Mouse (Mus musculus): ENCODE data around the gene Fbxl17. TPM values are rescaled to one million over a fixed set of nuclear protein-coding genes. Genes with fewer than 3 reads are reported as not detected.

The Fbxl17 gene
- total and polyA plus RNA-seq, 3 experiments: 8.2 to 9.9 (median 8.8) TPM

- TF ChIP-seq TAL1 (conservative IDR thresholded peaks at IDR 0.05; ENCODE audit: low read depth, low read length) (no peak), CTCF (IDR thresholded peaks at IDR 0.05; ENCODE audit: low read depth, low read length) (no peak), GATA1 (IDR thresholded peaks at IDR 0.05; ENCODE audit: borderline replicate concordance, low read length) (no peak), POLR2AphosphoS5 (IDR thresholded peaks at IDR 0.05; ENCODE audit: insufficient replicate concordance, low read depth, low read length) (no peak), GATA2 (IDR thresholded peaks at IDR 0.05; ENCODE audit: borderline replicate concordance, low read depth, low read length) (no peak)
- Histone ChIP-seq H3K9me3 (replicated peaks) (no peaks in the 10 kb centered on the region), H3K36me3 (replicated peaks) (peaks cover 13% of the 10 kb centered on the region), H3K4me1 (ENCODE audit: insufficient read depth, low read depth, low read length) (peaks cover 10% of the 10 kb centered on the region; the same call in 1 of the 2 replicates), H3K27me3 (ENCODE audit: insufficient read depth, low read length) (no peaks in the 10 kb centered on the region), H3K4me3 (ENCODE audit: low read depth, low read length) (no peak overlapping the region)
- no peak for DNase-seq (ENCODE audit: low spot score)
- ATAC-seq (ENCODE audit: extremely low read depth, insufficient number of reproducible peaks, low FRiP score, poor library complexity, severe bottlenecking): no peak
These were observed 128.8 kb downstream of the Fbxl17 start for GRCm38 (mm10) chr17:63370977-63371376.

- no peak for DNase-seq (ENCODE audit: low spot score)
- H3K4me3 ChIP-seq (ENCODE audit: low read depth, low read length): no peak overlapping the region
- peaks cover 17% of the 10 kb centered on the region for H3K36me3 ChIP-seq (replicated peaks)
- H3K9me3 ChIP-seq (replicated peaks): no peaks in the 10 kb centered on the region
- ATAC-seq (ENCODE audit: extremely low read depth, insufficient number of reproducible peaks, low FRiP score, poor library complexity, severe bottlenecking): no peak
- no peaks in the 10 kb centered on the region for H3K27me3 ChIP-seq (ENCODE audit: insufficient read depth, low read length)
- H3K4me1 ChIP-seq (ENCODE audit: insufficient read depth, low read depth, low read length): peaks cover 7% of the 10 kb centered on the region
- TF ChIP-seq TAL1 (conservative IDR thresholded peaks at IDR 0.05; ENCODE audit: low read depth, low read length) (no peak), POLR2AphosphoS5 (IDR thresholded peaks at IDR 0.05; ENCODE audit: insufficient replicate concordance, low read depth, low read length) (no peak), GATA1 (IDR thresholded peaks at IDR 0.05; ENCODE audit: borderline replicate concordance, low read length) (no peak), GATA2 (IDR thresholded peaks at IDR 0.05; ENCODE audit: borderline replicate concordance, low read depth, low read length) (no peak), CTCF (IDR thresholded peaks at IDR 0.05; ENCODE audit: low read depth, low read length) (no peak)
These were observed 130.0 kb downstream of the Fbxl17 start for GRCm38 (mm10) chr17:63369631-63370310.

DNA sequence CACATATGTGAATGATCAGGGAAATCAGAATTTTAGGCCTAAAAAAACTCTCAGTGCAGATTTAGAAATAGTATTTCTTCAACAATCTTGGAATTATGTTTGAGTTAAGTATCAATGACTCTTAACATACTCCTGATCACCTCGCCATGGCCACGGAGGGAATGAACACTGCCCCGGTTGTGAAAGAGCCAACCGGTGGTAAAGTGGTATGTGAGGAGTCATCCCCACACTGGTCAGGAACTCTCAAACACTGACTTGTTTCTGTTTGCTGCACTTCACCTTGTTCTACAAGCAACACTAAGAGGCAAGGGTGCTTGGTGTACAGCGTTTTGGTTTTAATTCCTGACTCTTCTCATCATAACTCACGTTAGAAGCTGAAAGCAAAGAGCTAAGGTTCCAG, 132.3 kb downstream of the Fbxl17 start:
- TF ChIP-seq TAL1 (conservative IDR thresholded peaks at IDR 0.05; ENCODE audit: low read depth, low read length): no peak
- no peak for TF ChIP-seq CTCF (IDR thresholded peaks at IDR 0.05; ENCODE audit: low read depth, low read length)
- TF ChIP-seq GATA1 (IDR thresholded peaks at IDR 0.05; ENCODE audit: borderline replicate concordance, low read length): no peak
- TF ChIP-seq GATA2 (IDR thresholded peaks at IDR 0.05; ENCODE audit: borderline replicate concordance, low read depth, low read length): no peak
- no peak for TF ChIP-seq POLR2AphosphoS5 (IDR thresholded peaks at IDR 0.05; ENCODE audit: insufficient replicate concordance, low read depth, low read length)
- Histone ChIP-seq H3K4me3 (ENCODE audit: low read depth, low read length) (no peak overlapping the region), H3K27me3 (ENCODE audit: insufficient read depth, low read length) (no peaks in the 10 kb centered on the region; the same call in 1 of the 2 replicates), H3K4me1 (ENCODE audit: insufficient read depth, low read depth, low read length) (no peaks in the 10 kb centered on the region; the same call in 1 of the 2 replicates), H3K36me3 (replicated peaks) (peaks cover 21% of the 10 kb centered on the region), H3K9me3 (replicated peaks) (no peaks in the 10 kb centered on the region)
- DNase-seq (ENCODE audit: low spot score): no peak
- ATAC-seq (ENCODE audit: extremely low read depth, insufficient number of reproducible peaks, low FRiP score, poor library complexity, severe bottlenecking): no peak

DNA sequence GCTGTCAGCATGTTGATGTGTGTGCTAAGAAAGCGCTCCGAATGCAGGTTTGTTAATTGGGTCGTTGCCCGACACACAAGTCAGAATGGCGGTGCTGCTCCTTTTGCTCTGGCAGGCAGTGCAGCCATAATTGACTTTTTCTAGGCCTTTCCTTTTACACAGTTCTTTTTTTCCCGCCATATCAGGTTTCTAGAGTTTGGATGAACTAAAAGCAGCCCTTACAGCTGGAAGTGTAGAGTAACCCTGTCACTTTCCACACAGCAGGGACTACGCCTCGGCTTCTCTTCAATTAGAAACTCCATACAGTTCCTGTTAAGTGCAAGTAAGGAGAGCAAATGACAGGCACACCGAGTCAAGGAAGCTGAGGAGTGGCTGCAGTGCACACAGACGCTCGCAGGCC, 133.8 kb downstream of the Fbxl17 start:
- TF ChIP-seq GATA2 (IDR thresholded peaks at IDR 0.05; ENCODE audit: borderline replicate concordance, low read depth, low read length): no peak
- no peak for TF ChIP-seq CTCF (IDR thresholded peaks at IDR 0.05; ENCODE audit: low read depth, low read length)
- no peak for TF ChIP-seq TAL1 (conservative IDR thresholded peaks at IDR 0.05; ENCODE audit: low read depth, low read length)
- TF ChIP-seq POLR2AphosphoS5 (IDR thresholded peaks at IDR 0.05; ENCODE audit: insufficient replicate concordance, low read depth, low read length): no peak
- no peak for TF ChIP-seq GATA1 (IDR thresholded peaks at IDR 0.05; ENCODE audit: borderline replicate concordance, low read length)
- DNase-seq (ENCODE audit: low spot score) (no peak), ATAC-seq (ENCODE audit: extremely low read depth, insufficient number of reproducible peaks, low FRiP score, poor library complexity, severe bottlenecking) (no peak)
- peaks cover 28% of the 10 kb centered on the region for H3K36me3 ChIP-seq (replicated peaks)
- H3K27me3 ChIP-seq (ENCODE audit: insufficient read depth, low read length): no peaks in the 10 kb centered on the region; the same call in 1 of the 2 replicates
- no peaks in the 10 kb centered on the region for H3K9me3 ChIP-seq (replicated peaks)
- no peaks in the 10 kb centered on the region; the same call in 1 of the 2 replicates for H3K4me1 ChIP-seq (ENCODE audit: insufficient read depth, low read depth, low read length)
- no peak overlapping the region for H3K4me3 ChIP-seq (ENCODE audit: low read depth, low read length)

DNA sequence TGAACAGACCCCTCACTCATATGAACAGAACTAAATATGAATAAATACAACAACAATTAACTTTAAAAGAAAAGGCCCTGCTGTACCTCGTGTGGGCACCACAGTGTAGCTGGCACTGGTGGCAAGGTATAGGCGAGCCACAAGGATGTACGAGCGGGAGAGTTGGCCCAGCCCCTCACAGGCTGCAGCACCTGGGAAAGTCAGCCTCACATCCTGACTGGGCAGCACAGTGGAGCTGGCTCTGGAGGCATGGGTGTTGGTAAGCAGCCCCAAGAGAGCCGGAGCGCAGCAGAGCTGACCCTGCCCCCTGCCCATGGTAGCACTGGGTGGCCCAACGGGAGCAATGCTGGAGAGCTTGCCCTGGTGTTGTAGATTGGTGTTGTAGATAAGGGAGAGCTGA, 135.2 kb downstream of the Fbxl17 start:
- no peak for TF ChIP-seq GATA2 (IDR thresholded peaks at IDR 0.05; ENCODE audit: borderline replicate concordance, low read depth, low read length)
- no peak for TF ChIP-seq TAL1 (conservative IDR thresholded peaks at IDR 0.05; ENCODE audit: low read depth, low read length)
- no peak overlapping the region for H3K4me3 ChIP-seq (ENCODE audit: low read depth, low read length)
- no peaks in the 10 kb centered on the region for H3K9me3 ChIP-seq (replicated peaks)
- DNase-seq (ENCODE audit: low spot score) (no peak), ATAC-seq (ENCODE audit: extremely low read depth, insufficient number of reproducible peaks, low FRiP score, poor library complexity, severe bottlenecking) (no peak)
- H3K4me1 ChIP-seq (ENCODE audit: insufficient read depth, low read depth, low read length): no peaks in the 10 kb centered on the region; the same call in 1 of the 2 replicates
- H3K36me3 ChIP-seq (replicated peaks): peaks cover 32% of the 10 kb centered on the region
- no peaks in the 10 kb centered on the region; the same call in 1 of the 2 replicates for H3K27me3 ChIP-seq (ENCODE audit: insufficient read depth, low read length)

- H3K4me3 ChIP-seq (ENCODE audit: low read depth, low read length): no peak overlapping the region
- ATAC-seq (ENCODE audit: extremely low read depth, insufficient number of reproducible peaks, low FRiP score, poor library complexity, severe bottlenecking) (no peak), DNase-seq (ENCODE audit: low spot score) (no peak)
- H3K9me3 ChIP-seq (replicated peaks): no peaks in the 10 kb centered on the region
- H3K27me3 ChIP-seq (ENCODE audit: insufficient read depth, low read length): no peaks in the 10 kb centered on the region; the same call in 1 of the 2 replicates
- no peak for TF ChIP-seq GATA1 (IDR thresholded peaks at IDR 0.05; ENCODE audit: borderline replicate concordance, low read length)
- no peak for TF ChIP-seq CTCF (IDR thresholded peaks at IDR 0.05; ENCODE audit: low read depth, low read length)
- no peak for TF ChIP-seq TAL1 (conservative IDR thresholded peaks at IDR 0.05; ENCODE audit: low read depth, low read length)
- no peak for TF ChIP-seq GATA2 (IDR thresholded peaks at IDR 0.05; ENCODE audit: borderline replicate concordance, low read depth, low read length)
- no peak for TF ChIP-seq POLR2AphosphoS5 (IDR thresholded peaks at IDR 0.05; ENCODE audit: insufficient replicate concordance, low read depth, low read length)
- no peaks in the 10 kb centered on the region; the same call in 1 of the 2 replicates for H3K4me1 ChIP-seq (ENCODE audit: insufficient read depth, low read depth, low read length)
- H3K36me3 ChIP-seq (replicated peaks): peaks cover 31% of the 10 kb centered on the region
These were observed 137.6 kb downstream of the Fbxl17 start for GRCm38 (mm10) chr17:63362196-63362595.
